Mouse (Mus musculus): ENCODE measurements around the gene Apba2. TPM values are rescaled to one million over a fixed set of nuclear protein-coding genes. Genes with fewer than 3 reads are reported as not detected.

Gene Apba2
- polyA plus RNA-seq, 1 experiment from 2014 or later, result 0.27 TPM

GRCm38 (mm10) chr7:64696521-64697281, 195.2 kb downstream of the Apba2 start:
- no peak overlapping the region for H3K4me3 ChIP-seq (replicated peaks)
- no peak overlapping the region for H3K27ac ChIP-seq
- peaks cover 4% of the 10 kb centered on the region; the same call in 1 of the 2 replicates for H3K9me3 ChIP-seq (replicated peaks)
- ATAC-seq (ENCODE audit: low read depth) (no peak), DNase-seq (no peak)
- no peak overlapping the region for H3K9ac ChIP-seq
- WGBS (ENCODE audit: insufficient replicate concordance), result 69% methylated on average over 14 of the region's 14 CpGs
- no peak overlapping the region for H3K4me2 ChIP-seq
- no peaks in the 10 kb centered on the region for H3K36me3 ChIP-seq
- no peaks in the 10 kb centered on the region for H3K4me1 ChIP-seq (replicated peaks)
- no peaks in the 10 kb centered on the region for H3K27me3 ChIP-seq

- H3K9ac ChIP-seq, result no peak overlapping the region
- no peak overlapping the region for H3K4me2 ChIP-seq
Observed at GRCm38 (mm10) chr7:64697791-64698337, 196.4 kb downstream of the Apba2 start.

DNA sequence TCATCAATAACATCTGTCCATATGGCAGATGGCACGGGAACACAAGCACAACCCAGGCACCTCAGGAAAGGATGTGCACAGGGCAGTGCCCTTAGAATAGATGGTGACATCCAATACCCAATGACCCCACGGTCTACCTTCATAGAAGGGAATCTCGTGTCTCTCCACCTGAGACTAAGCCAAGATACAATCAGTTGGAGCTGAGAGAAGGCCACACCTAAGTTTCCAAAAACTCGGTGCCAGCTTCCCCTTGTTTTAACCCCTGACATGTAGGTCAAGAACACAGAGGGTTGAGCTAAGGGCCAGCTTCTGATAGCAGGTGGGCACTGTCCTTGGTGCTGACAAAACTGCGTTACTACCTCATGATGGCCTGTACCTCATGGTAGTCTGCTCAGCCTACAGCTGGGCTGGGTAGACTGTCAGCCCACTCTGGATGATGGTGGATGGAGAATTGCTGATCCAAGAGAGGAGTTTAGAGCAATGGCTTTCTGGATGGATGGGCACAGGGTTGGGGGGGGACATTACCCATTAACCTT, 202.6 kb downstream of the Apba2 start:
- no peaks in the 10 kb centered on the region for H3K9me3 ChIP-seq (replicated peaks)
- no peak overlapping the region for H3K27ac ChIP-seq
- H3K27me3 ChIP-seq, result no peaks in the 10 kb centered on the region
- no peaks in the 10 kb centered on the region for H3K4me1 ChIP-seq (replicated peaks)
- H3K36me3 ChIP-seq, result no peaks in the 10 kb centered on the region
- ATAC-seq (ENCODE audit: low read depth), result no peak
- DNase-seq, result no peak
- WGBS (ENCODE audit: insufficient replicate concordance), result 45% methylated on average over 5 of the region's 5 CpGs
- no peak overlapping the region for H3K9ac ChIP-seq
- H3K4me2 ChIP-seq, result no peak overlapping the region
- H3K4me3 ChIP-seq (replicated peaks), result no peak overlapping the region

More at GRCm38 (mm10) chr7:64697791-64698337, 196.4 kb downstream of the Apba2 start:
- ATAC-seq (ENCODE audit: low read depth) (no peak), DNase-seq (no peak)
- 67% methylated on average over 6 of the region's 6 CpGs for WGBS (ENCODE audit: insufficient replicate concordance)
- Histone ChIP-seq H3K9me3 (replicated peaks) (peaks cover 4% of the 10 kb centered on the region; the same call in 1 of the 2 replicates), H3K36me3 (no peaks in the 10 kb centered on the region), H3K4me1 (replicated peaks) (no peaks in the 10 kb centered on the region), H3K27me3 (no peaks in the 10 kb centered on the region), H3K4me3 (replicated peaks) (no peak overlapping the region), H3K27ac (no peak overlapping the region)

- no peaks in the 10 kb centered on the region for H3K36me3 ChIP-seq
- no peak for ATAC-seq (ENCODE audit: low read depth)
- WGBS (ENCODE audit: insufficient replicate concordance), result 61% methylated on average over 4 of the region's 4 CpGs
- no peak overlapping the region for H3K27ac ChIP-seq
- no peak for DNase-seq
- H3K9me3 ChIP-seq (replicated peaks), result no peaks in the 10 kb centered on the region; the same call in 1 of the 2 replicates
- H3K9ac ChIP-seq, result no peak overlapping the region
- no peak overlapping the region for H3K4me3 ChIP-seq (replicated peaks)
- no peaks in the 10 kb centered on the region for H3K27me3 ChIP-seq
- no peaks in the 10 kb centered on the region for H3K4me1 ChIP-seq (replicated peaks)
- no peak overlapping the region for H3K4me2 ChIP-seq
Observed at GRCm38 (mm10) chr7:64708176-64708575, 206.7 kb downstream of the Apba2 start.

GRCm38 (mm10) chr7:64709520-64710262, 208.2 kb downstream of the Apba2 start:
- no peak for DNase-seq
- H3K27ac ChIP-seq, result no peak overlapping the region

DNA sequence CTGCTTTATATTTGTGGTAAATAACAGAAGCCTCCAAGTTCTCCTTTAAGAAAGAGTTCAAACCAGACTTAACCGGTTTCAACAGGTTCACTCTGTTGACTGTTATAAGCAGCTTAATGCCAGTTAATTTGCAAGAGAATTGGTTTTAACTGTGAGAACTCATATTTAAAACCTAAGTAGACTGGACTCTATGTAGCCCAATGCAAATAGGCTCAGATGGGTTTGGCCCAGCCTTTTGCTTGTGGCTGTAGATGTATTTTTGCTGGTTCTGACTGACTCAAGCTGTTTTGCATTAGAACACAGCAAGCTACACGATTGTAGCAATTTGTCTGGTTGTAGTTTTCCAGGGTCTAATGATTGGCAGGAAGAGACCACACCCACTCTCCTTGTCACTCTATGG, 214.8 kb downstream of the Apba2 start:
- H3K9me3 ChIP-seq (replicated peaks), result no peaks in the 10 kb centered on the region
- no peak overlapping the region for H3K9ac ChIP-seq
- no peaks in the 10 kb centered on the region for H3K27me3 ChIP-seq
- H3K27ac ChIP-seq, result no peak overlapping the region
- H3K36me3 ChIP-seq, result no peaks in the 10 kb centered on the region
- no peak overlapping the region for H3K4me2 ChIP-seq
- no peaks in the 10 kb centered on the region for H3K4me1 ChIP-seq (replicated peaks)
- no peak for ATAC-seq (ENCODE audit: low read depth)
- WGBS (ENCODE audit: insufficient replicate concordance), result 61% methylated on average over 2 of the region's 2 CpGs
- no peak for DNase-seq
- no peak overlapping the region for H3K4me3 ChIP-seq (replicated peaks)

More at GRCm38 (mm10) chr7:64709520-64710262, 208.2 kb downstream of the Apba2 start:
- H3K9ac ChIP-seq, result no peak overlapping the region
- 72% methylated on average over 13 of the region's 13 CpGs for WGBS (ENCODE audit: insufficient replicate concordance)
- H3K4me3 ChIP-seq (replicated peaks), result no peak overlapping the region
- no peaks in the 10 kb centered on the region for H3K4me1 ChIP-seq (replicated peaks)
- no peaks in the 10 kb centered on the region for H3K36me3 ChIP-seq
- H3K4me2 ChIP-seq, result no peak overlapping the region
- no peaks in the 10 kb centered on the region; the same call in 1 of the 2 replicates for H3K9me3 ChIP-seq (replicated peaks)
- ATAC-seq (ENCODE audit: low read depth), result no peak
- H3K27me3 ChIP-seq, result no peaks in the 10 kb centered on the region

GRCm38 (mm10) chr7:64723313-64723712, 221.8 kb downstream of the Apba2 start:
- Histone ChIP-seq H3K4me1 (replicated peaks) (no peaks in the 10 kb centered on the region), H3K36me3 (no peaks in the 10 kb centered on the region), H3K4me3 (replicated peaks) (no peak overlapping the region), H3K27ac (no peak overlapping the region), H3K27me3 (no peaks in the 10 kb centered on the region), H3K9me3 (replicated peaks) (no peaks in the 10 kb centered on the region), H3K4me2 (no peak overlapping the region), H3K9ac (no peak overlapping the region)
- DNase-seq (no peak), ATAC-seq (ENCODE audit: low read depth) (no peak)
- 52% methylated on average over 3 of the region's 3 CpGs for WGBS (ENCODE audit: insufficient replicate concordance)

GRCm38 (mm10) chr7:64724409-64724808, 222.9 kb downstream of the Apba2 start:
- Histone ChIP-seq H3K27me3 (no peaks in the 10 kb centered on the region), H3K27ac (no peak overlapping the region), H3K4me2 (no peak overlapping the region), H3K36me3 (no peaks in the 10 kb centered on the region), H3K9ac (no peak overlapping the region), H3K4me3 (replicated peaks) (no peak overlapping the region), H3K4me1 (replicated peaks) (no peaks in the 10 kb centered on the region), H3K9me3 (replicated peaks) (no peaks in the 10 kb centered on the region)
- no peak for ATAC-seq (ENCODE audit: low read depth)
- no peak for DNase-seq
- 71% methylated on average over 1 of the region's 1 CpGs for WGBS (ENCODE audit: insufficient replicate concordance)

DNA sequence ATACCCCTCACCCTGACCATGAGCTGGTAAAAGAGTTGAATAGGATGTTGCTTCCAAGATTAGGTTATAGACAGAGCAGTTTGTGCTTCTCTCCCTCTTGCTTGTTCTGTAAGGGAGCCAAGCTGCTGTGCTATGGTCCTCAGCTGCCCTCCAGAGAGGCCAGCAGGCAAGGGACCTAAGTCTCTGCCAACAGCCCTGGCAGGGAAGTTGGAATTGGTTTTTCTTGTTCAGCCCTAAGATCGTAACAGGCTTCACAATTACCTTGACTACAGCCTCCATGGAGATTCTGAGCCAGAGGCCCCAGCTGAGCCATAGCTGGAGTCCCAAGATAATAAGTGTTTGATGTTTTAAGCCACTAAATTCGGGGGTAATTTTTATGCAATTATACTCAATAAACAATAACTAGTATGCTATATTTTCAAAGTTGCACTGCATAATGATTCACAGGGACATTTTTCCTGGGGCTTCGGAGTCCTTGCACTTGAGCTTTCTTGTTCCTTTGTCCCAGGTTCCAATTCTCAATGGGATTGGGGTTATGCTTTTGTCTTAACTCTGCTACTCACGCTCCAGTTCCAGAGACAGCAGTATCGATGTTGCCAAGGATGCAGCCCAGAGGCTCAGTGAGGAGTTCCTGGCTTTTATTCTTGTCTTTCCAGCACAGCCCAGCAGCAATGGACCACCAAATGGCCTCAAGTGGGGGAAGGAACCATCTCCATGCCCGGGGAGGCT, 224.6 kb downstream of the Apba2 start:
- no peak for DNase-seq

DNA sequence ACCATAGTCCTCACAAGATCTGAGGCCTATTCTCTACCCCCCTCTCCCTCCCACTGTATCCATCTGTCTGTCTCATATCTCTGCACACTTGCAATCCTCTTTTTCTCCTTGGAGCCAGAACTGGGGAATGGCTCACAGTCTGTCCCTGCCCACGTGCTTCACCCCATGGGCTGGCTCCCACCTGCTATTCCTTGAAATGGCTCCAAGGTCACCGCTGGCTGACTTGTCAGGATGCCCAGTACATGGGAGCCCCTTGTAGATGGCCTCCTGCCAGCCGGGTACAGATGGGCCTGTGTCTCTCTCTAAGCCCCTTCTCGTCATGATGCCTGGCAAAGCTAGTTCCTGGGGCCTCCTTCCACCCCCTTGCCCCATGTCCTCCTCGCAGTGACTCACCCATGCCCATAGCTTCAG, 226.7 kb downstream of the Apba2 start:
- no peaks in the 10 kb centered on the region for H3K4me1 ChIP-seq (replicated peaks)
- 52% methylated on average over 5 of the region's 5 CpGs for WGBS (ENCODE audit: insufficient replicate concordance)
- H3K27ac ChIP-seq, result no peak overlapping the region
- no peak overlapping the region for H3K9ac ChIP-seq
- H3K4me2 ChIP-seq, result no peak overlapping the region
- H3K36me3 ChIP-seq, result no peaks in the 10 kb centered on the region
- no peak overlapping the region for H3K4me3 ChIP-seq (replicated peaks)
- no peak for DNase-seq
- no peak for ATAC-seq (ENCODE audit: low read depth)
- no peaks in the 10 kb centered on the region for H3K9me3 ChIP-seq (replicated peaks)
- H3K27me3 ChIP-seq, result no peaks in the 10 kb centered on the region

More for the DNA sequence above, 224.6 kb downstream of the Apba2 start:
- H3K9ac ChIP-seq, result no peak overlapping the region
- 56% methylated on average over 6 of the region's 6 CpGs for WGBS (ENCODE audit: insufficient replicate concordance)
- H3K4me2 ChIP-seq, result no peak overlapping the region
- no peak for ATAC-seq (ENCODE audit: low read depth)
- H3K4me1 ChIP-seq (replicated peaks), result no peaks in the 10 kb centered on the region
- H3K9me3 ChIP-seq (replicated peaks), result no peaks in the 10 kb centered on the region
- H3K4me3 ChIP-seq (replicated peaks), result no peak overlapping the region
- H3K36me3 ChIP-seq, result no peaks in the 10 kb centered on the region
- no peaks in the 10 kb centered on the region for H3K27me3 ChIP-seq
- no peak overlapping the region for H3K27ac ChIP-seq

DNA sequence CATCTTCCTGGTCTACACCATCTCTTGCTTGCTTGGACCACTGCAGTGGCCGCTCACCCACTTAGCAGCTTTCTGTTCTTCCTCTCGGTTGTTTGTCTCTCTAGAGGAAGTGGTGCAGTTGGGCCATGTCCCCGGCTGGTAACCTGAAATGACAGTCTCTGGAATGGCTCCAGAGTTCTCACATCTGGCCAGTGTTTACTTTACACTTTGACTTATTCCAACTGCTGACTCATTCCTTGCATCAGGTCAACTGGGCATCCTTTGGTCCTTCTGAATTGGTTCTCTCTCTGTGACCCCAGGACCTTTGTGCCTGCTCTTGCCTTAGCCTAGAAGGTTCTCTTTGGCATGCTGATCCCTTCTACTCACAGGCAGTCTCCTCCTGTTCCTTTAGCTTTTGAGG, 227.3 kb downstream of the Apba2 start:
- Histone ChIP-seq H3K27ac (no peak overlapping the region), H3K4me2 (no peak overlapping the region), H3K36me3 (no peaks in the 10 kb centered on the region), H3K4me3 (replicated peaks) (no peak overlapping the region), H3K9me3 (replicated peaks) (no peaks in the 10 kb centered on the region), H3K4me1 (replicated peaks) (no peaks in the 10 kb centered on the region), H3K9ac (no peak overlapping the region), H3K27me3 (no peaks in the 10 kb centered on the region)
- WGBS (ENCODE audit: insufficient replicate concordance), result 40% methylated on average over 3 of the region's 3 CpGs
- ATAC-seq (ENCODE audit: low read depth), result no peak
- no peak for DNase-seq

Measured in liver, embryonic 13.5 days (tissue).